Mouse (Mus musculus) testis, postnatal 14 days (tissue): ENCODE results near the gene Mical2.

Source experiments
- DNase-seq: peaks from one replicate; pipeline ENCODE4 v3.0.0; 2021; ENCODE audit warnings: low spot score

The Mical2 gene

GRCm38 (mm10) chr7:112457920-112458319 is 232.3 kb downstream of the Mical2 start:
- DNase-seq = no peak

DNA sequence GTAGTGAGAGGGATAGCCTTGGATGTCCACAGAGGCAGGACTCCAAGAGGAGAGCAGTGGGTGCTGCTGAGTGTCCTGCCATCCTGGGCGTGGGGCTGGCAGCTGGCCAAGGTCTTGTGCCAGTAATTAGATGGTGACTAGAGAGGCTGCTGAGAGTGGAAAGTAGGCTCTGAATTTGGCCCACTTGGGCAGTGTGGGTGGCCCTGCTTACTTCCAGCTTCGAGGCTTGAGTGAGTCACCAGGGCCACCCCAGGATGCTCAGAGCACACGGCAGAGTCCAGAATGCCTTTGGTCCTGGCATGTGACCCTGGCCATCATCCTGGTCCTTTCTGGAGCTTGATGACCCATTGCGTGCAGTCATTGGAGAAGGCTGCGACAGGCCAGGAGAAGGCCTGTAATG is 232.8 kb downstream of the Mical2 start:
- no peak for DNase-seq
